Mouse (Mus musculus) layer of hippocampus, adult 6 months (tissue): ENCODE measurements around the gene Rps25. TPM values are rescaled to one million over a fixed set of nuclear protein-coding genes. Genes with fewer than 3 reads are reported as not detected.

Experiments
- long read RNA-seq, 2 experiments: library from polyadenylated mRNA; unstranded; transcript quantifications; one replicate each; pipeline ENCODE4 v2.0.0; 2019 to 2020
- microRNA-seq: library from miRNA; unstranded; fragments of <30 nt; microRNA quantifications from one replicate; pipeline ENCODE4 v1.2.0, GENCODE M21; 2020
- polyA plus RNA-seq: library from polyadenylated mRNA; unstranded; fragments of <200 nt; fragmentation: Nextera tagmentation; gene quantifications from 2 replicates; pipeline ENCODE4 v1.2.3, GENCODE M21; 2021

Gene Rps25
- polyA plus RNA-seq: 2,038 and 2,060 TPM in 2 replicates
- long read RNA-seq, experiment 1, transcript Rps25-201 (5 exons, 1,280 nt): major isoform, 644 of 674 reads
- long read RNA-seq, experiment 1, transcript Rps25-205 (4 exons, 577 nt): minor isoform, 6 of 674 reads
- long read RNA-seq, experiment 1, partial matches to known transcripts: 4 of 674 reads
- long read RNA-seq, experiment 1, other reads (novel, unspliced or antisense): 17 of 674 reads
- long read RNA-seq, experiment 2, transcript Rps25-201 (5 exons, 1,280 nt): major isoform, 42 of 44 reads
- long read RNA-seq, experiment 2, partial matches to known transcripts: 1 of 44 reads
- long read RNA-seq, experiment 2, other reads (novel, unspliced or antisense): 1 of 44 reads

DNA sequence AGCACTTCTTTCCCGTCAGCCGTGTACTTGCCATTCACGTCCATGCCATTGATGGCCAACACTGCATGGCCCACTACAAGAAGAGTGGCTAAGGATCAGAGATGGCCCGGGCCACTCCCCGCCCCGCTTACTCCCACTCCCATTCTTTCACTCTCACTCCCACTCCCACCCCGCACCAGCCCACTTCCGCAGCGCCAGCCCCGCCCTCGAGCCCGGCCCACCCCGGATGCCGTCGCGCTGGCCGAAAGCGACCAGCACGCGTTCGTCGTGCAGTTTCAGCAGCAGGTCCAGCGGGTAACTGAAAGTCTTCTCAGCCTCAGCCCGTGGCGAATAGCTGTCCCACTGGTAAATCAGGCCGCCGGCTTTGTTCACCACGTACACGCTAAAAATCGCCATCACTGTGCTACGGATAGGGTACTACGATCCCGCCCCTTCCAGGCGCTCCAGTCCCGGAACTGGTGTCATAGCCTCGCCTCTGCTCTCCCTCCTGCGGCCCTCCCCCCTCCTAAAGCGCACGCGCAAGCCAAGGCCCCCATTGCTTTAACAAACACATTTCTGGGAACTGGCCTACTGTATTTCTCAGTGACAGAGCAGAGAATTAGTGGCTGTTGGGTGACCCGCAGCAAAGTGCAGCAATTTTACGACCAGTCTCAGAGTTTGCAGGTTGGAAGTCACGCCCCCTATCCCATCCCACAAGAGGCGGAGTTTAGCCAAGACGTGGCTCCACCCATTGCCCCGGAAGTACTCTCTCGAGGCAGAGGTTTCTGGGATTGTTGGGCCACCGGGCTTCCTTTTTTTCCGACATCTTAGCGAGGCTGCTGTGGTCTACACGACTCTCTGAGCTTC is at the start of gene Rps25, which contains the start of gene Trappc4:
Gene Rps25, plus strand, starts transcription at position 234 of the 846 bp plus-strand sequence.
Gene Trappc4, minus strand, starts transcription at position 695 of the 846 bp plus-strand sequence.

DNA sequence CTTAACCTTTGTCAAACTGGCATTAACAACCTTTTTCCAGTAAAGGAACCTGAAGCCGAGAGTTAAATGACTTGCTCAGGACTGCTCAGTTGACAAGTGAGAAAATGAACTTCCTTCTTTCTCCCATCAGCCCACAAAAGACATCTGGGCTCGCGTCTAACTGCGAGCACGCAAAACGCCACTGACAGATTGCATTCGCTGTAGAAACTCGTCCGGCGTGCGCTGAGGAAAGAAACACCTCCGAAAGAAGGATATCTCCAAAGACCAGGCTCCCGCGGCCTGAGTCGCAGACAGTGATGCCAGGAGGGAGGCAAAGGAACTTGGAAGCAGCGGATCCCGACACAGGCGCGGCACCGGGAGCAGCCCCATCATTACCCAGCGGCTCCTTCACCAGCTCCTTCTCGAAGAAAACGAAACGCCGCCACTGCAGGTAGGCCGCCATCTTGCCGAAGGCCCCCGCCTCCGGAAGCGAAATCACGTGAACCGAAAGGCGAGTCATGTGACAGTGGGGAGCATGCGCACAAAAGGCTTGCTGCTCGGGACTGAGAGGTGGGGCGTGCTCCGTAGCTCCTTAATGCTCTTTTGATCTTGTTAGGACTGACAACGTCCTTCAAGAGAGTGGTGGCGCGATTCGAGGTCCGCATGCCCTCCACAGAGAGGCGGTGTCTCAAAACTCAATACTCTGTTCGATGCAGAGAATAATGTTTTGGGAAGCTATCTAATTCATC is 45.6 kb upstream of the Rps25 start, which contains the start of gene Vps11:
Gene Vps11, minus strand, starts transcription at position 481 of the 728 bp plus-strand sequence.

DNA sequence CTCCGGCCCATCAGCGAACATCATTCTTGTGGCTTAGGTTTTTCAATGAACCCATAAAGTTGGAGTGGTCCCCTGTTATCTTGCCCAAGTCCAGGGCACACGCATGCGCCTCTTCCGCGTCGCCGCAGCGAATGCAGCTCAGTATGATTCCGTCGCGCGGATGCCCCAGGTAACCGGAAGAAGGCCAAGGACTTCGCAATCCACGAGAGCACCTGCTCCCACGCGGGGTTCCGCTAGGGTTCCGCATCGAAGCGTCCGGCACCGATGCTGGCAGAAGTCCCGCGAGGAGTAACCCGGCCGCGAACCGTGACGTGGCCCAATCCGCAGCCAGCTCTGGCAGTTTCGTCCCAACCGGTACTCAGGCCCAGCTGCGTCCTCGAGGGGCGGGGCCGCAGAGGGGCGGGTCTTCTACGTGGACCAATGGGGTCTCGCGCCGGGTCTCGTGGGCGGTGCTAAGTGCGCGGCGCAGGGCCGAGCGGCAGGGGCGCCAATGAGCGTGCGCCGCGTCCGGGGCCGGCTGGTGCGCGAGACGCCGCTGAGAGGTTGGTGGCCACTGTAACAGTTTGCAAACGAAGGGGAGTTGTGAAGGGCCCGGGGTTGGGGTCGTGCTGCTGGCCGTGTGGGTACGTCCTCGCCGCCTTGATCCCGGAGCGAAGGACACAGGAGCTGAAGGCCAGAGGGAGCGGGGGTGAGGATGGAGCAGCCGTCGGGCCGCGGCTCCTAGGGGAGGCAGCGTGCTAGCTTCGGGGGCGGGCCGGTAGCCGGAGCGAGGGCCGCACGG is 27.7 kb upstream of the Rps25 start, which contains the start of gene Hyou1:
Gene Hyou1, plus strand, starts transcription at position 437 of the 781 bp plus-strand sequence.

DNA sequence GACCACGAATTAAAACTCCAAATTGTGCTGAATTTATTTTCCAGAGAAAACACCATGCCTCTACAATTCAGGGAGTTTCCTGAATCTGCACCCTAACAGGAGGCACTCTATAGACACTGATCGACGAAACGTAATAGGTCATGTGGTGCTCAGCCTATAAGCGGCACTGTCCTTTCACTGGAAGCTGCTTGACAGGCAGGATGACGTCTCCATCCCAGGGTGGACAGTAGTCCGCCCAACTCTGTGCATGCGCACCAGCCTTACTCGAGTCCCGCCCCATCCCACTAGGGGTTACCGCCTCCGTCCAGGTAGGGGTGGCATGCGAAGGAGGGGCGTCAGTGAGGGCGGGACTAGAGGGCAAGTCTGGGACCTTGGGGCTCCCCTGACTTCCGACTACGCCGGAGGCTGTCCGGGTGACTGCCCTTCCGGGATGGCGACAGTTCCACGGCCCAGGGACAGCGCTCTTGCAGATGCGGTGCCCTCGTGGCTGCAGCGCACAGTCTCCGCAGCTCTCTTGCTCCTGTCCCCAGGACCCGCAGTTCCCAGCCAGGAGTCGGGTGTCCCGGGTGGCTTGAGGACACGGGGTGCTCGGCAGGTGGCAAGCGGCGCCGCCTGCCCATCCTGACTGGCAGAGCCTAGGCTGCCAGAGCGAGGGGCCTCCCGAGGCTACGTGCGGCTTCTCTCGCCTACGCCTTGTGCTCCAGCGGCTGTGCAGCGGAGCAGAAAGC is 10.1 kb upstream of the Rps25 start, which contains the start of gene Slc37a4:
Gene Slc37a4, plus strand, starts transcription at position 169 of the 728 bp plus-strand sequence.

DNA sequence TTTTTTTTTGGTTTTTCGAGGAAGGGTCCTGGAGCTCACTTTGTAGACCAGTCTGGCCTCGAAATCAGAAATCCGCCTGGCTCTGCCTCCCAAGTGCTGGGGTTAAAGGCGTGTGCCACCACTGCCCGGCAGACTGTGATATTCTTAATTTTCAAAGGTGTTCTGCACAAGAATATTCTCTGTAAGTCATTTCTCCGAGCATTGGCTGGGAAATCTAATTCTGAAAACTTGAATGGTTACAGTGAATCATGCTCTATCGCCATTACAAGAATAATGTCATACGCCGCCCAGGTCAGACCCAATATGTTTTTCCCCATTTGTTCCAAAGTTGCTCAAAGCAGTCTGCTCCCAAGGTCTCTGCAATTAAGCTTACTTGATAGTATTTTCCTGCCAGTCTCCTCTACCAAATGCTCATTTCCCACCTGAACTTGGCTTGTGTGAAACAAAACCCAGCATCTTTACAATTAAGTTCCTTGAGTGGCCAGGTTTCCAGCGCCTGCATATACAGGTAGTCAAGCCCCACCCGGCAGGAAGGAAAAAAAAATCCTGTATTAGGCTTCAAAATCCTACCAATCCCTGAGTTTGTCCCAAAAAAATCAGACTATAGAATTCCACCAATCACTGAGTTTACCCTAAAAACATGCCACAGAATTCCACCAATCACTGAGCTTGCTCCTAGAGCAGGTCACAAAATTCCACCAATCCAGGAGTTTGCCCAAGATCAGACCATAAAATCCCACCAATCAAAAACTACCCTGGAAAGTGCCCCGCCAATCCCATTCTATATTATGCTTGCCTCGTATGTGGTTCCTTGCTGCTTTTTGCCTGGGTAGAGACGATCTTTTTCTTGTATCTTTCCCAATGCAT is 11.8 kb downstream of the Rps25 start, which contains the start of gene Ccdc84:
Gene Ccdc84, minus strand, starts transcription at position 51 of the 867 bp plus-strand sequence.

DNA sequence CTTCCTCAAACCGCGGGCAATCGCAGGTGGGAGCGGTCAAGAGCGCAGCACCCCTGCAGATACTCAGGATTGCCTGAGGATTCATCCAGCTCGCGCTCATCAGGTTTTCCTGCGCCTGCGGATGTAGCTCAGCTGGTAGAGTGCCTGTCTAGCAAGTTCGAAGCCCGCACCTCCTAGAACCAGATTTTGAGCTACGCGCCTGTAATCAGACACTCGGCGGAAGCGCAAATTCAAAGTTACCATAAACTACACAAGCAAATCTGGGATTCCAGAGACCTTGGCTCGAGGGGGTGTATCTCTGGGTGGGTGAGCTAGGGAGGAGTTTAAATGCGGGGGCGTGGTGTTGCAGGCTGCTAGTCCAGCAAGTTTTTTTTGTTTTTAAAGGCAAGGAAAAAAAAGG is 34.0 kb downstream of the Rps25 start, which contains the start of gene Foxr1:
Gene Foxr1, minus strand, starts transcription at position 176 of the 400 bp plus-strand sequence.

DNA sequence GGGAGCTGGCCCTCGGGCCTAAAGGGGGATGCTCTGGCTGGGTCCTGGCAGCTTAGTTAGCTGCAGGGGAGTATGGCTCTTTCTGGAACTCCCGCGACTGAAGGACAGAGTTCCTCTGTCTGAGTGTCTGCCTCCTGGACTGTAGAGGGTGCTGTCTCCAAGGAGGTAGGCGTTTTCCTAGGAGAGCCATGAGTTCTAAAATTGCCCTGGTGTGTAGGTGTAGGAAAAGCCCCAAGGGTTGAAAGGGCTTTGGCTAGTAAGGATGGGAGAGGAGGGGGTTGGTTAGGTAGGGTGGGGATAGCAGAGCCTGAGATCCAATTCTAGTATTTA is 47.9 kb downstream of the Rps25 start, which contains the start of gene Upk2:
Gene Upk2, minus strand, starts transcription at position 86 of the 330 bp plus-strand sequence.

Small RNA genes within 50 kb of the gene (microRNA-seq; reads per million reads assigned to microRNA genes)
- 1.7 reads per million for gene Mir7085

Other genes starting within 250 kb of the Rps25 start
- 11.8 and 12.1 TPM in 2 replicates for gene Cbl, start 173.1 kb upstream of the Rps25 start, polyA plus RNA-seq
- 14.2 and 18.1 TPM in 2 replicates for gene Ccdc153, start 166.5 kb upstream of the Rps25 start, polyA plus RNA-seq
- gene Pdzd3, start 155.7 kb upstream of the Rps25 start, polyA plus RNA-seq: 0.90 and 1.1 TPM in 2 replicates
- gene Nlrx1, start 138.5 kb upstream of the Rps25 start, polyA plus RNA-seq: 6.2 and 7.2 TPM in 2 replicates
- 25.1 and 26.3 TPM in 2 replicates for gene Abcg4, start 118.5 kb upstream of the Rps25 start, polyA plus RNA-seq
- 2.9 and 4.2 TPM in 2 replicates for gene Hinfp, start 101.5 kb upstream of the Rps25 start, polyA plus RNA-seq
- gene C2cd2l, start 86.9 kb upstream of the Rps25 start, polyA plus RNA-seq: 17.9 and 19.0 TPM in 2 replicates
- gene Dpagt1, start 81.1 kb upstream of the Rps25 start, polyA plus RNA-seq: 10.3 and 12.5 TPM in 2 replicates
- gene H2afx, start 72.4 kb upstream of the Rps25 start, polyA plus RNA-seq: 40.3 and 56.5 TPM in 2 replicates
- gene Hmbs, start 62.9 kb upstream of the Rps25 start, polyA plus RNA-seq: 32.2 and 38.1 TPM in 2 replicates
- 48.4 and 50.0 TPM in 2 replicates for gene Vps11, start 45.5 kb upstream of the Rps25 start, polyA plus RNA-seq
- gene Hyou1, start 27.6 kb upstream of the Rps25 start, polyA plus RNA-seq: 19.2 and 19.5 TPM in 2 replicates
- gene Slc37a4, start 10.3 kb upstream of the Rps25 start, polyA plus RNA-seq: 20.2 and 25.1 TPM in 2 replicates
- 191 and 194 TPM in 2 replicates for gene Trappc4, start 461 bp downstream of the Rps25 start, polyA plus RNA-seq
- gene Ccdc84, start 11.4 kb downstream of the Rps25 start, polyA plus RNA-seq: 3.3 and 3.5 TPM in 2 replicates
- gene Foxr1, start 34.0 kb downstream of the Rps25 start, polyA plus RNA-seq: not detected in 2 replicates
- not detected in 2 replicates for gene Upk2, start 47.8 kb downstream of the Rps25 start, polyA plus RNA-seq
- 3.1 and 3.2 TPM in 2 replicates for gene Bcl9l, start 75.7 kb downstream of the Rps25 start, polyA plus RNA-seq
- gene Cxcr5, start 154.7 kb downstream of the Rps25 start, polyA plus RNA-seq: not detected in 2 replicates
- gene Ddx6, start 197.8 kb downstream of the Rps25 start, polyA plus RNA-seq: 18.4 and 20.2 TPM in 2 replicates